Mouse (Mus musculus) heart, postnatal 0 days (tissue): ENCODE results near the gene Per1.

Source experiments
- CTCF ChIP-seq: IDR thresholded peaks from 2 replicates; pipeline ENCODE4 v1.5.1; 2016; ENCODE audit warnings: antibody characterized with exemption, control low read depth, low read depth
- EP300 ChIP-seq: IDR thresholded peaks from 2 replicates; pipeline ENCODE4 v1.6.1; 2016; ENCODE audit warnings: antibody characterized with exemption, low read depth

DNA sequence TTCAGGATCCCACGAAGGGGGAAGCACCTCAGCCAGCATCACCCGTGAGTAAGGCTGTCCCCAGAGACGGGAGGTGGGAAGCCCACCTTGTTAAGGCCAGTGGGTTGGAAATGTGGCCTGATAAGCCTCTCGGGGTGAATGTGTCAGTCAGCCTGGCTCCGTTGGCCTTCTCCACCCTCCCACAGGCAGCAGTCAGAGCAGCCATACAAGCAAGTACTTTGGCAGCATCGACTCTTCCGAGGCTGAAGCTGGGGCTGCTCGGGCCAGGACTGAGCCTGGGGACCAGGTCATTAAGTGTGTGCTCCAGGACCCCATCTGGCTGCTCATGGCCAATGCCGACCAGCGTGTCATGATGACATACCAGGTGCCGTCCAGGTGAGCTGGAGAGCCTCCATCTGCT is 12.7 kb downstream of the Per1 start:
- TF ChIP-seq CTCF (no peak), EP300 (no peak)
